In genomic region chr3:114031351-114032213, GRCm38 (mm10) we compare ENCODE assay signal across 8 mouse cellular contexts. TPM values are rescaled to one million over a fixed set of nuclear protein-coding genes. Genes with fewer than 3 reads are reported as not detected.
A peak's percentile ranks its signal among the peaks of the same experiment; 100 is the strongest.
DNase-seq lines count a peak whose midpoint lies in the region; ATAC-seq and TF ChIP-seq lines count a peak whose summit lies in the region.

No protein-coding gene starts in this region.

- DNase-seq in heart, adult 18-20 months = no peak
- peak; percentile 8 for DNase-seq in ES-E14 (ENCODE audit: low read depth, low spot score)
- peak; percentile 59 for DNase-seq in embryo, embryonic 11 days
- peak; percentile 28 for DNase-seq in hindbrain, embryonic 14.5 days (ENCODE audit: low spot score)
- peak; percentile 52 for DNase-seq in mesoderm, embryonic 11.5 days (ENCODE audit: low read depth, low spot score)
- DNase-seq in MN1 (ENCODE audit: low spot score) = no peak

- no peak for ATAC-seq in heart, embryonic 13.5 days (ENCODE audit: extremely low read depth, insufficient number of reproducible peaks, low FRiP score, low TSS enrichment)
- peak; percentile 68; the same call in 1 of the 2 replicates for ATAC-seq in hindbrain, embryonic 14.5 days (ENCODE audit: low FRiP score)
- no peak for ATAC-seq in activated CD4-positive, CD25-positive, alpha-beta regulatory T cell, adult 4 months

- H3K27ac ChIP-seq in heart, embryonic 13.5 days (replicated peaks) = no peak overlapping the region
- no peak overlapping the region for H3K27ac ChIP-seq in ES-E14 (ENCODE audit: insufficient read depth, low read depth, low read length, poor library complexity, severe bottlenecking)
- no peak overlapping the region for H3K27ac ChIP-seq in hindbrain, embryonic 14.5 days

- H3K9me3 ChIP-seq in heart, embryonic 13.5 days = no peaks in the 10 kb centered on the region
- no peaks in the 10 kb centered on the region for H3K9me3 ChIP-seq in ES-E14 (ENCODE audit: control insufficient read depth, insufficient read depth, low read depth, low read length)
- no peaks in the 10 kb centered on the region for H3K9me3 ChIP-seq in hindbrain, embryonic 14.5 days (ENCODE audit: control insufficient read depth, low read length)

- in situ Hi-C loops in ES-E14 (cut with MboI; ENCODE audit: low sequenced_read_pairs in 2 of 2, unreplicated experiment in 2 of 2) = no loop called here

- H3K9ac ChIP-seq in heart, embryonic 13.5 days = peak overlapping the region; percentile 76
- H3K9ac ChIP-seq in ES-E14 (ENCODE audit: insufficient read depth, low read depth, low read length, poor library complexity, severe bottlenecking) = no peak overlapping the region
- peak overlapping the region; percentile 57 for H3K9ac ChIP-seq in hindbrain, embryonic 14.5 days

- peaks cover 17% of the 10 kb centered on the region for H3K4me1 ChIP-seq in heart, embryonic 13.5 days
- H3K4me1 ChIP-seq in ES-E14 (ENCODE audit: control insufficient read depth in 2 of 2, insufficient read depth in 2 of 2, low read length in 2 of 2, poor library complexity in 1 of 2) = no peaks in the 10 kb centered on the region; a peak in 1 of 4 replicates
- 0 out of 2 replicates have a peak, but pooled peaks cover 12% of the 10 kb centered on the region for H3K4me1 ChIP-seq in hindbrain, embryonic 14.5 days (replicated peaks; ENCODE audit: control insufficient read depth, insufficient read depth, low read length)

- 2% methylated on average over 21 of the region's 21 CpGs for WGBS in heart, embryonic 13.5 days
- WGBS in hindbrain, embryonic 14.5 days = under 1% methylated on average over 21 of the region's 21 CpGs

- no peaks in the 10 kb centered on the region for H3K27me3 ChIP-seq in heart, embryonic 13.5 days (replicated peaks)
- H3K27me3 ChIP-seq in hindbrain, embryonic 14.5 days (ENCODE audit: control insufficient read depth, insufficient read depth, low read length) = no peaks in the 10 kb centered on the region

- H3K4me2 ChIP-seq in heart, embryonic 13.5 days = peak overlapping the region; percentile 98
- peak overlapping the region; percentile 89 for H3K4me2 ChIP-seq in hindbrain, embryonic 14.5 days (replicated peaks)

- H3K36me3 ChIP-seq in heart, embryonic 13.5 days = no peaks in the 10 kb centered on the region
- H3K36me3 ChIP-seq in ES-E14 (ENCODE audit: control insufficient read depth, insufficient read depth, low read length, poor library complexity, severe bottlenecking) = no peaks in the 10 kb centered on the region
- H3K36me3 ChIP-seq in hindbrain, embryonic 14.5 days (replicated peaks; ENCODE audit: control insufficient read depth, insufficient read depth) = no peaks in the 10 kb centered on the region

- peak overlapping the region; percentile 77 for H3K4me3 ChIP-seq in heart, embryonic 13.5 days
- H3K4me3 ChIP-seq in ES-E14 (ENCODE audit: insufficient read depth in 1 of 2, low read depth in 1 of 2, low read length in 2 of 2, poor library complexity in 1 of 2, severe bottlenecking in 1 of 2) = peak overlapping the region in 1 of 2 experiments; percentile 50; a peak in 2 of 4 replicates
- H3K4me3 ChIP-seq in hindbrain, embryonic 14.5 days (replicated peaks; ENCODE audit: low read length) = peak overlapping the region; percentile 53

TF ChIP-seq in ES-E14, 5 proteins besides CTCF, POLR2A, EP300 and RAD21:
- TF ChIP-seq ZNF384 (IDR thresholded peaks at IDR 0.05; ENCODE audit: low read depth, low read length) (no peak), MAFK (IDR thresholded peaks at IDR 0.05; ENCODE audit: insufficient read depth, low read depth, low read length) (no peak), ZC3H11A (IDR thresholded peaks at IDR 0.05; ENCODE audit: borderline replicate concordance, low read depth, low read length) (no peak), HCFC1 (IDR thresholded peaks at IDR 0.05; ENCODE audit: borderline replicate concordance, insufficient read depth, low read length) (no peak), CHD2 (IDR thresholded peaks at IDR 0.05; ENCODE audit: low read depth, low read length) (no peak)
TF ChIP-seq in ES-E14: peak in this region for 0.

RNA-seq across cellular contexts. Expression of gene Col11a1, which starts 1.2 kb away (rescaled TPM):
- polyA plus RNA-seq in heart, embryonic 13.5 days (2015; fragmentation: Nextera tagmentation; extraction: Ambion mirVana) = 4.7 and 5.1 TPM in 2 replicates
- under 1 TPM in 1 of 2 experiments, not detected in 1; 0.13 TPM for total RNA-seq in heart, adult 18-20 months (2021)
- total RNA-seq in ES-E14 (2012; rRNA removed) = 5.3 and 6.9 TPM in 2 replicates
- 13.6 and 15.6 TPM in 2 replicates for polyA plus RNA-seq in hindbrain, embryonic 14.5 days (2014; fragmentation: Nextera tagmentation; extraction: Ambion mirVana)
- not detected for polyA plus RNA-seq in activated CD4-positive, CD25-positive, alpha-beta regulatory T cell, adult 4 months (2017; shearing (Covaris generic))

Comparison
In these comparisons a context has a peak if more than half of its experiments do, and no peak if none do; other contexts are left out.
1. DNase-seq: peak in ES-E14 (single experiment), embryo, embryonic 11 days (single experiment), hindbrain, embryonic 14.5 days (single experiment) and mesoderm, embryonic 11.5 days (single experiment); none in heart, adult 18-20 months (0 of 2) and MN1 (single experiment).